Mouse (Mus musculus) embryonic facial prominence, embryonic 15.5 days (tissue): ENCODE measurements around the gene Tex44. TPM values are rescaled to one million over a fixed set of nuclear protein-coding genes. Genes with fewer than 3 reads are reported as not detected.
A peak's percentile ranks its signal among the peaks of the same experiment; 100 is the strongest.

Source experiments
- ATAC-seq: fragments of 200-750 bp; cut with Nextera tagmentation; 2 replicates; pipeline ENCODE4 v1.8.0; 2017; ENCODE audit warnings: low read depth, moderate TSS enrichment; ENCODE audit not compliant: insufficient number of reproducible peaks, low FRiP score, low TSS enrichment
- H3K27ac ChIP-seq: fragments of 300-500 bp; sonication (generic); replicated peaks from 2 replicates; pipeline ENCODE4 v1.5.1; 2015; ENCODE audit warnings: mild to moderate bottlenecking, inconsistent platforms
- H3K27me3 ChIP-seq: fragments of 300-500 bp; sonication (generic); 2 replicates; pipeline ENCODE4 v1.6.1; 2015; ENCODE audit warnings: inconsistent platforms
- H3K36me3 ChIP-seq: fragments of 300-500 bp; sonication (generic); 2 replicates; pipeline ENCODE4 v1.6.1; 2015; ENCODE audit warnings: mild to moderate bottlenecking, inconsistent platforms
- H3K4me1 ChIP-seq: fragments of 300-500 bp; sonication (generic); 2 replicates; pipeline ENCODE4 v1.6.1; 2015; ENCODE audit warnings: inconsistent platforms
- H3K4me2 ChIP-seq: fragments of 300-500 bp; sonication (generic); replicated peaks from 2 replicates; pipeline ENCODE4 v1.6.1; 2015; ENCODE audit warnings: mild to moderate bottlenecking, inconsistent platforms
- H3K4me3 ChIP-seq: fragments of 300-500 bp; sonication (generic); replicated peaks from 2 replicates; pipeline ENCODE4 v1.5.1; 2015; ENCODE audit warnings: mild to moderate bottlenecking, inconsistent platforms
- H3K9ac ChIP-seq: fragments of 300-500 bp; sonication (generic); 2 replicates; pipeline ENCODE4 v1.6.1; 2015; ENCODE audit warnings: inconsistent platforms
- H3K9me3 ChIP-seq: fragments of 300-500 bp; sonication (generic); replicated peaks from 2 replicates; pipeline ENCODE4 v1.6.1; 2016; ENCODE audit warnings: inconsistent platforms
- WGBS: fragments of 180-500 bp; shearing (Covaris S2); methylation state at CpG from one replicate; pipeline ENCODE4 v1.1.7; 2015; 5-methylcytosine and 5-hydroxymethylcytosine counted together
- polyA plus RNA-seq: library from polyadenylated mRNA; unstranded; fragments of >200 nt; fragmentation: Nextera tagmentation; extraction: Ambion mirVana; gene quantifications from 2 replicates; pipeline ENCODE4 v1.2.1, GENCODE M21; 2015

The Tex44 gene
- polyA plus RNA-seq, 1 experiment from 2014 or later, result not detected

GRCm38 (mm10) chr1:86421007-86421406 lies 5.1 kb upstream of the Tex44 start:
- Histone ChIP-seq H3K4me3 (no peak overlapping the region), H3K27me3 (no peaks in the 10 kb centered on the region), H3K9me3 (no peaks in the 10 kb centered on the region), H3K27ac (peak overlapping the region; percentile 39; the same call in 1 of the 2 replicates), H3K4me2 (no peak overlapping the region), H3K4me1 (peaks cover 9% of the 10 kb centered on the region), H3K36me3 (no peaks in the 10 kb centered on the region), H3K9ac (no peak overlapping the region)
- whole genome bisulfite sequencing, result 29% methylated on average over 10 of the region's 10 CpGs
- peak; percentile 30; the same call in 1 of the 2 replicates for ATAC-seq

DNA sequence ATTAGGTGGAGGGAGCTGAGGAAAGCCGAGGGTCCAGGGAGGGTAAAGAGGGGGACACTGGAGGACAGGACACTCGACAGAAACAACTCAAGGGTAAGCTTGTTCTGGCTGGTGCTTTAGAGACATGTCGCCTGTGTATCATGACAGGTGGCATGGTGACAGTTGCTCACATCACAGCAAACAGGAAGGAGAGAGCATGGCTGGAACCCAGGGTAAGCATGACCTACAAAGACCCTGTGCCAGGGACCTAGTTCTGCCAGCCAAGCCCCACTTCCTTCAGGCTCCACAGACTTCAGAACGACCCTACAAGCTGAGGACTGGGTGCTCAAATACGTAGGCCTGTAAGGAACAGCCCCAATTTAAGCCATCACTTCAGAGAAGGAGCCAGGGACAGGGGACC lies 2.2 kb upstream of the Tex44 start:
- no peak for ATAC-seq
- Histone ChIP-seq H3K27me3 (no peaks in the 10 kb centered on the region), H3K27ac (no peak overlapping the region), H3K4me3 (no peak overlapping the region), H3K4me2 (no peak overlapping the region), H3K9me3 (no peaks in the 10 kb centered on the region), H3K36me3 (no peaks in the 10 kb centered on the region), H3K9ac (no peak overlapping the region), H3K4me1 (peaks cover 9% of the 10 kb centered on the region)
- 68% methylated on average over 5 of the region's 5 CpGs for WGBS

DNA sequence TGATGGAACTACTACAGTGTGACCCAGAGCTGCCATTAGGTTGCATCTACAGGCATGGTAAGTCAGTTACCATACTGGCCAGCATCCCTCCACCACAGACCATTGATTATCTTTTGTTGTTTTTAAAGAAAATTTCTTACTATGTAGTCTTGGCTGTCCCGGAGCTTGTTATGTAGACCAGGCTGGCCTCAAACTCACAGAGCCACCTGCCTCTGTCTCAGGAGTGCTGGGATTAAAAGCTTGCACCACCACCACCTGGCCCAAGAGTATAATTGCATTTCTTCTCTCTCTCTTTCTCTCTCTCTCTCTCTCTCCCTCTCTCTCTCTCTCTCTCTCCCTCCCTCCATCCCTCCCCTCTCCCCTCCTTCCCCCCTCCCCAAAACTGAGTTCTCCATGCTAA lies 1.8 kb upstream of the Tex44 start:
- WGBS, result 86% methylated on average over 1 of the region's 1 CpGs
- H3K27ac ChIP-seq, result no peak overlapping the region
- H3K4me2 ChIP-seq, result no peak overlapping the region
- no peak overlapping the region for H3K9ac ChIP-seq
- no peaks in the 10 kb centered on the region for H3K27me3 ChIP-seq
- no peak overlapping the region for H3K4me3 ChIP-seq
- no peaks in the 10 kb centered on the region for H3K36me3 ChIP-seq
- ATAC-seq, result no peak
- H3K4me1 ChIP-seq, result peaks cover 9% of the 10 kb centered on the region
- H3K9me3 ChIP-seq, result no peaks in the 10 kb centered on the region

- Histone ChIP-seq H3K4me2 (no peak overlapping the region), H3K9ac (no peak overlapping the region), H3K4me3 (no peak overlapping the region), H3K27me3 (no peaks in the 10 kb centered on the region), H3K9me3 (no peaks in the 10 kb centered on the region), H3K4me1 (peaks cover 9% of the 10 kb centered on the region), H3K27ac (no peak overlapping the region), H3K36me3 (no peaks in the 10 kb centered on the region)
- ATAC-seq, result 0 out of 2 replicates have a peak, but pooled peaks have one; percentile 27
- 23% methylated on average over 11 of the region's 11 CpGs for WGBS
Observed at GRCm38 (mm10) chr1:86424835-86425547, 1.1 kb upstream of the Tex44 start.

GRCm38 (mm10) chr1:86430056-86430455 lies 3.9 kb downstream of the Tex44 start:
- Histone ChIP-seq H3K27ac (no peak overlapping the region), H3K4me2 (no peak overlapping the region), H3K9ac (no peak overlapping the region), H3K9me3 (no peaks in the 10 kb centered on the region), H3K36me3 (no peaks in the 10 kb centered on the region), H3K4me3 (no peak overlapping the region), H3K27me3 (no peaks in the 10 kb centered on the region), H3K4me1 (peaks cover 19% of the 10 kb centered on the region)
- 48% methylated on average over 2 of the region's 2 CpGs for WGBS
- ATAC-seq, result no peak

DNA sequence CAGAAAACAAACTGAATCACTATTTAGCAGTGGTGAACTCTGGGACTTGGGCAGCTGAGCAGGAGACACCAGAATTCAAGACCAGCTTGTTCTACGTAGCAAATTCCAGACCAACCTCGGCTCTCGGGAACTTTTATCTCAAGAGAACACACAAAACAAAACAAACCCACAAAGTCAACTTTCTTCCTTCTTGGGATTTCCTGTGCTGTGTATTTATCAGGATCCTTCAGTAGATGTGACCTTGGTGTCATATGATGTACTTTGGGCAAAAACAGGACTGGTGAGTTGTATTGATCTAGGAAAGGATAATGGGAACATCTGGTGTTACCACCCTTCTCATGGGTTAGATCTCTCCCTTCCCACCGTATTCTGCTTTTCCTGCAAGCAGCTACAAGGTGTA lies 6.6 kb downstream of the Tex44 start:
- no peaks in the 10 kb centered on the region for H3K36me3 ChIP-seq
- H3K4me3 ChIP-seq, result no peak overlapping the region
- H3K4me2 ChIP-seq, result no peak overlapping the region
- no peak overlapping the region for H3K9ac ChIP-seq
- H3K4me1 ChIP-seq, result peaks cover 45% of the 10 kb centered on the region
- WGBS, result 68% methylated on average over 4 of the region's 4 CpGs
- H3K27ac ChIP-seq, result 0 out of 2 replicates have a peak overlapping the region, but pooled peaks have one; percentile 98
- no peak for ATAC-seq
- H3K27me3 ChIP-seq, result no peaks in the 10 kb centered on the region
- H3K9me3 ChIP-seq, result no peaks in the 10 kb centered on the region

DNA sequence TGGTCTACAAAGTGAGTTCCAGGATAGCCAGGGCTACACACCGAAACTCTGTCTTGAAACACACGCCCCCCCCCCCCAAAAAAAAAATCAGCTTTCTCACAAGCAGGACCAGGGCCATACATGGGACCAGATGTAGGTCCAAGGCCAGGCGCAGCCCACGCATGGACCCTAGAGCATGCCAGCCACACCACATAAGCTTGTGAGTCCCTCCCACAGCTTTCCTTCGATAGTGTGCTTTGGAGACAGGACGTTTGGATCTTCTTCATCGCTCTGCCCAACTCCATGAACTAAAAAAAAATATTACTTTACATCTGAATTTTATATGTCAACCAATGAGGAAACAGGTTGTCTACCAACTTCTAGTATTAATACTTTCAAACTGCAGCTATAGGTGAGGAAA lies 7.2 kb downstream of the Tex44 start:
- 68% methylated on average over 7 of the region's 7 CpGs for WGBS
- H3K9me3 ChIP-seq, result no peaks in the 10 kb centered on the region
- H3K4me2 ChIP-seq, result no peak overlapping the region
- H3K27me3 ChIP-seq, result no peaks in the 10 kb centered on the region
- H3K4me1 ChIP-seq, result peaks cover 49% of the 10 kb centered on the region
- H3K36me3 ChIP-seq, result no peaks in the 10 kb centered on the region
- no peak overlapping the region for H3K4me3 ChIP-seq
- no peak overlapping the region for H3K9ac ChIP-seq
- no peak for ATAC-seq
- H3K27ac ChIP-seq, result peak overlapping the region; percentile 98

- peak overlapping the region; percentile 64; the same call in 1 of the 2 replicates for H3K9ac ChIP-seq
- H3K36me3 ChIP-seq, result no peaks in the 10 kb centered on the region
- peak overlapping the region; percentile 55 for H3K4me3 ChIP-seq
- H3K27me3 ChIP-seq, result no peaks in the 10 kb centered on the region
- peak overlapping the region; percentile 75 for H3K4me2 ChIP-seq
- H3K27ac ChIP-seq, result peak overlapping the region; percentile 98
- no peaks in the 10 kb centered on the region for H3K9me3 ChIP-seq
- peaks cover 53% of the 10 kb centered on the region for H3K4me1 ChIP-seq
- ATAC-seq, result peak; percentile 71
- under 1% methylated on average over 11 of the region's 12 CpGs for WGBS
Observed at GRCm38 (mm10) chr1:86434001-86434400, 7.9 kb downstream of the Tex44 start.

- peak overlapping the region; percentile 64 for H3K9ac ChIP-seq
- 2% methylated on average over 45 of the region's 46 CpGs for WGBS
- peaks cover 59% of the 10 kb centered on the region for H3K4me1 ChIP-seq
- peak overlapping the region; percentile 98 for H3K27ac ChIP-seq
- no peaks in the 10 kb centered on the region for H3K36me3 ChIP-seq
- peak overlapping the region; percentile 75 for H3K4me2 ChIP-seq
- peak overlapping the region; percentile 55 for H3K4me3 ChIP-seq
- no peaks in the 10 kb centered on the region for H3K27me3 ChIP-seq
- H3K9me3 ChIP-seq, result no peaks in the 10 kb centered on the region
- peak; percentile 90 for ATAC-seq
Observed at GRCm38 (mm10) chr1:86434439-86435201, 8.5 kb downstream of the Tex44 start.

GRCm38 (mm10) chr1:86435302-86435821 lies 9.2 kb downstream of the Tex44 start:
- 9% methylated on average over 13 of the region's 13 CpGs for WGBS
- Histone ChIP-seq H3K4me3 (no peak overlapping the region), H3K27me3 (no peaks in the 10 kb centered on the region), H3K9ac (peak overlapping the region; percentile 64; the same call in 1 of the 2 replicates), H3K36me3 (no peaks in the 10 kb centered on the region), H3K4me1 (peaks cover 66% of the 10 kb centered on the region), H3K27ac (peak overlapping the region; percentile 98), H3K9me3 (no peaks in the 10 kb centered on the region), H3K4me2 (peak overlapping the region; percentile 75)
- ATAC-seq, result peak; percentile 52

- no peak overlapping the region for H3K9ac ChIP-seq
- H3K9me3 ChIP-seq, result no peaks in the 10 kb centered on the region
- H3K4me3 ChIP-seq, result no peak overlapping the region
- H3K27me3 ChIP-seq, result no peaks in the 10 kb centered on the region
- peaks cover 80% of the 10 kb centered on the region for H3K4me1 ChIP-seq
- H3K4me2 ChIP-seq, result no peak overlapping the region
- ATAC-seq, result no peak
- WGBS, result 58% methylated on average over 9 of the region's 9 CpGs
- no peaks in the 10 kb centered on the region for H3K36me3 ChIP-seq
- H3K27ac ChIP-seq, result no peak overlapping the region; the same call in 1 of the 2 replicates
Observed at GRCm38 (mm10) chr1:86437219-86438013, 11.3 kb downstream of the Tex44 start.
